ENCODE assay signal across 13 mouse cellular contexts in genomic region chr8:88664947-88665346, GRCm38 (mm10). TPM values are rescaled to one million over a fixed set of nuclear protein-coding genes. Genes with fewer than 3 reads are reported as not detected.
DNase-seq lines count a peak whose midpoint lies in the region; ATAC-seq lines count a peak whose summit lies in the region.
"Had no signal": no experiment of that assay in that cellular context is flagged by ENCODE, and none has a peak within 500 bp of the region (broad histone marks: within the 10 kb centered on the region; RNA-seq: fewer than 3 reads in every experiment).

No protein-coding gene starts in this region.

- no peaks in the 10 kb centered on the region for H3K27me3 ChIP-seq in forebrain, embryonic 14.5 days (replicated peaks; ENCODE audit: control insufficient read depth, insufficient read depth, low read length)
- H3K27me3 ChIP-seq in forebrain, embryonic 11.5 days (ENCODE audit: control insufficient read depth, insufficient read depth, low read length), result no peaks in the 10 kb centered on the region
- H3K27me3 ChIP-seq in midbrain, embryonic 14.5 days (ENCODE audit: control insufficient read depth, insufficient read depth, low read length), result no peaks in the 10 kb centered on the region
- no peaks in the 10 kb centered on the region for H3K27me3 ChIP-seq in midbrain, embryonic 15.5 days (replicated peaks)
- H3K27me3 ChIP-seq in forebrain, embryonic 12.5 days, result no peaks in the 10 kb centered on the region

- WGBS in forebrain, embryonic 14.5 days, result 72% methylated on average over 19 of the region's 19 CpGs
- WGBS in forebrain, embryonic 11.5 days, result 93% methylated on average over 19 of the region's 19 CpGs
- WGBS in midbrain, embryonic 14.5 days, result 86% methylated on average over 19 of the region's 19 CpGs
- WGBS in midbrain, embryonic 15.5 days, result 76% methylated on average over 19 of the region's 19 CpGs
- 84% methylated on average over 19 of the region's 19 CpGs for WGBS in forebrain, embryonic 12.5 days

- no peak overlapping the region for H3K9ac ChIP-seq in forebrain, embryonic 14.5 days (ENCODE audit: low read length)
- H3K9ac ChIP-seq in forebrain, embryonic 11.5 days (ENCODE audit: low read length), result no peak overlapping the region
- H3K9ac ChIP-seq in midbrain, embryonic 14.5 days (replicated peaks; ENCODE audit: low read length), result no peak overlapping the region
- no peak overlapping the region for H3K9ac ChIP-seq in midbrain, embryonic 15.5 days
- no peak overlapping the region for H3K9ac ChIP-seq in forebrain, embryonic 12.5 days
- H3K9ac ChIP-seq: heart, embryonic 13.5 days; hindbrain, embryonic 14.5 days had no signal

- no peaks in the 10 kb centered on the region for H3K36me3 ChIP-seq in forebrain, embryonic 14.5 days (ENCODE audit: control insufficient read depth, insufficient read depth, low read length)
- H3K36me3 ChIP-seq in forebrain, embryonic 11.5 days (ENCODE audit: control insufficient read depth, insufficient read depth, low read length), result no peaks in the 10 kb centered on the region
- no peaks in the 10 kb centered on the region for H3K36me3 ChIP-seq in midbrain, embryonic 14.5 days (ENCODE audit: control insufficient read depth, insufficient read depth, low read length)
- H3K36me3 ChIP-seq in midbrain, embryonic 15.5 days (replicated peaks), result no peaks in the 10 kb centered on the region
- H3K36me3 ChIP-seq in forebrain, embryonic 12.5 days (replicated peaks), result no peaks in the 10 kb centered on the region
- H3K36me3 ChIP-seq: forebrain, embryonic 10.5 days; heart, embryonic 13.5 days had no signal

- ATAC-seq in forebrain, embryonic 14.5 days, result no peak
- ATAC-seq in forebrain, embryonic 11.5 days (replicated peaks; ENCODE audit: low FRiP score), result no peak
- ATAC-seq in midbrain, embryonic 14.5 days (ENCODE audit: low FRiP score, low TSS enrichment), result no peak
- ATAC-seq in midbrain, embryonic 15.5 days (replicated peaks), result no peak
- ATAC-seq in forebrain, embryonic 12.5 days (ENCODE audit: low FRiP score), result no peak

- H3K4me1 ChIP-seq in forebrain, embryonic 14.5 days (ENCODE audit: control insufficient read depth, insufficient read depth, low read length), result peaks cover 6% of the 10 kb centered on the region; the same call in 1 of the 2 replicates
- no peaks in the 10 kb centered on the region for H3K4me1 ChIP-seq in forebrain, embryonic 11.5 days (replicated peaks; ENCODE audit: control insufficient read depth, insufficient read depth, low read length)
- H3K4me1 ChIP-seq in midbrain, embryonic 14.5 days (ENCODE audit: control insufficient read depth, insufficient read depth, low read length), result peaks cover 11% of the 10 kb centered on the region
- H3K4me1 ChIP-seq in midbrain, embryonic 15.5 days, result peaks cover 23% of the 10 kb centered on the region
- peaks cover 16% of the 10 kb centered on the region for H3K4me1 ChIP-seq in forebrain, embryonic 12.5 days
- H3K4me1 ChIP-seq: heart, embryonic 13.5 days had no signal

- peak; percentile 44 for DNase-seq in forebrain, embryonic 14.5 days (ENCODE audit: low spot score)
- DNase-seq in forebrain, embryonic 11.5 days (ENCODE audit: low spot score), result no peak
- peak; percentile 39 for DNase-seq in midbrain, embryonic 14.5 days
- DNase-seq in cerebellum, postnatal 10 days, result peak; percentile 82 to 85
- DNase-seq in kidney, postnatal 36 days, result peak; percentile 54 to 77
- no peak for DNase-seq in MN1 (ENCODE audit: low spot score)
- DNase-seq: gastrocnemius, postnatal 36 days; right cerebral cortex, postnatal 14 days had no signal

- H3K27ac ChIP-seq in forebrain, embryonic 14.5 days (ENCODE audit: low read depth, low read length), result no peak overlapping the region
- no peak overlapping the region for H3K27ac ChIP-seq in forebrain, embryonic 11.5 days (ENCODE audit: low read depth, low read length)
- H3K27ac ChIP-seq in midbrain, embryonic 14.5 days (replicated peaks; ENCODE audit: low read depth, low read length), result no peak overlapping the region
- no peak overlapping the region for H3K27ac ChIP-seq in midbrain, embryonic 15.5 days
- H3K27ac ChIP-seq in forebrain, embryonic 12.5 days, result no peak overlapping the region
- H3K27ac ChIP-seq: forebrain, embryonic 10.5 days; heart, embryonic 13.5 days; hindbrain, embryonic 14.5 days had no signal

- no peak overlapping the region for H3K4me3 ChIP-seq in forebrain, embryonic 14.5 days (ENCODE audit: low read depth, low read length)
- no peak overlapping the region for H3K4me3 ChIP-seq in forebrain, embryonic 11.5 days (ENCODE audit: low read depth, low read length)
- no peak overlapping the region for H3K4me3 ChIP-seq in midbrain, embryonic 14.5 days (replicated peaks; ENCODE audit: low read depth, low read length)
- no peak overlapping the region for H3K4me3 ChIP-seq in midbrain, embryonic 15.5 days
- no peak overlapping the region for H3K4me3 ChIP-seq in forebrain, embryonic 12.5 days (replicated peaks)
- H3K4me3 ChIP-seq: forebrain, embryonic 10.5 days; heart, embryonic 13.5 days had no signal

- no peaks in the 10 kb centered on the region for H3K9me3 ChIP-seq in forebrain, embryonic 14.5 days (replicated peaks; ENCODE audit: control insufficient read depth, low read length)
- no peaks in the 10 kb centered on the region for H3K9me3 ChIP-seq in forebrain, embryonic 11.5 days (ENCODE audit: control insufficient read depth, low read length)
- no peaks in the 10 kb centered on the region for H3K9me3 ChIP-seq in midbrain, embryonic 14.5 days (ENCODE audit: control insufficient read depth, low read length)
- H3K9me3 ChIP-seq in midbrain, embryonic 15.5 days, result no peaks in the 10 kb centered on the region
- H3K9me3 ChIP-seq in forebrain, embryonic 12.5 days, result no peaks in the 10 kb centered on the region
- H3K9me3 ChIP-seq: forebrain, embryonic 10.5 days; heart, embryonic 13.5 days had no signal

- H3K4me2 ChIP-seq in forebrain, embryonic 14.5 days (ENCODE audit: low read length), result no peak overlapping the region
- H3K4me2 ChIP-seq in forebrain, embryonic 11.5 days (ENCODE audit: low read depth, low read length, severe bottlenecking), result no peak overlapping the region
- no peak overlapping the region for H3K4me2 ChIP-seq in midbrain, embryonic 14.5 days (ENCODE audit: low read length)
- no peak overlapping the region for H3K4me2 ChIP-seq in midbrain, embryonic 15.5 days
- no peak overlapping the region for H3K4me2 ChIP-seq in forebrain, embryonic 12.5 days
- H3K4me2 ChIP-seq: heart, embryonic 13.5 days; hindbrain, embryonic 14.5 days had no signal

RNA-seq across cellular contexts. Expression of gene Nod2, which starts 17.8 kb away (rescaled TPM):
- 0.09 and 0.11 TPM in 2 replicates for polyA plus RNA-seq in forebrain, embryonic 14.5 days (2014; fragmentation: Nextera tagmentation; extraction: Ambion mirVana)
- 0.07 and 0.13 TPM in 2 replicates for polyA plus RNA-seq in forebrain, embryonic 11.5 days (2014; fragmentation: Nextera tagmentation; extraction: Ambion mirVana)
- 0.07 TPM in 2 replicates for polyA plus RNA-seq in midbrain, embryonic 14.5 days (2014; fragmentation: Nextera tagmentation; extraction: Ambion mirVana)
- polyA plus RNA-seq in midbrain, embryonic 15.5 days (2015; fragmentation: Nextera tagmentation; extraction: Ambion mirVana), result 0.15 and 0.18 TPM in 2 replicates
- 0.11 and 0.13 TPM in 2 replicates for polyA plus RNA-seq in forebrain, embryonic 12.5 days (2016; fragmentation: Nextera tagmentation; extraction: Ambion mirVana)

RNA-seq across cellular contexts. Expression of gene Snx20, which starts 29.0 kb away (rescaled TPM):
- 1.2 and 1.7 TPM in 2 replicates for polyA plus RNA-seq in forebrain, embryonic 14.5 days (2014; fragmentation: Nextera tagmentation; extraction: Ambion mirVana)
- 0.83 and 0.95 TPM in 2 replicates for polyA plus RNA-seq in forebrain, embryonic 11.5 days (2014; fragmentation: Nextera tagmentation; extraction: Ambion mirVana)
- 0.82 and 1.1 TPM in 2 replicates for polyA plus RNA-seq in midbrain, embryonic 14.5 days (2014; fragmentation: Nextera tagmentation; extraction: Ambion mirVana)
- polyA plus RNA-seq in midbrain, embryonic 15.5 days (2015; fragmentation: Nextera tagmentation; extraction: Ambion mirVana), result 1.1 and 1.8 TPM in 2 replicates
- 0.60 and 0.93 TPM in 2 replicates for polyA plus RNA-seq in forebrain, embryonic 12.5 days (2016; fragmentation: Nextera tagmentation; extraction: Ambion mirVana)

RNA-seq across cellular contexts. Expression of gene Cyld, which starts 31.9 kb away (rescaled TPM):
- polyA plus RNA-seq in forebrain, embryonic 14.5 days (2014; fragmentation: Nextera tagmentation; extraction: Ambion mirVana), result 11.4 and 16.5 TPM in 2 replicates
- 12.9 and 13.2 TPM in 2 replicates for polyA plus RNA-seq in forebrain, embryonic 11.5 days (2014; fragmentation: Nextera tagmentation; extraction: Ambion mirVana)
- polyA plus RNA-seq in midbrain, embryonic 14.5 days (2014; fragmentation: Nextera tagmentation; extraction: Ambion mirVana), result 19.0 and 21.1 TPM in 2 replicates
- 18.1 and 19.8 TPM in 2 replicates for polyA plus RNA-seq in midbrain, embryonic 15.5 days (2015; fragmentation: Nextera tagmentation; extraction: Ambion mirVana)
- polyA plus RNA-seq in forebrain, embryonic 12.5 days (2016; fragmentation: Nextera tagmentation; extraction: Ambion mirVana), result 14.9 and 15.3 TPM in 2 replicates

Comparison
In these comparisons a context has a peak if more than half of its experiments do, and no peak if none do; other contexts are left out.
1. DNase-seq: peak in forebrain, embryonic 14.5 days (single experiment), midbrain, embryonic 14.5 days (single experiment), cerebellum, postnatal 10 days (2 of 2) and kidney, postnatal 36 days (2 of 2); none in forebrain, embryonic 11.5 days (single experiment) and MN1 (single experiment).